ENCODE assay signal across 9 mouse cellular contexts in the genomic region with DNA sequence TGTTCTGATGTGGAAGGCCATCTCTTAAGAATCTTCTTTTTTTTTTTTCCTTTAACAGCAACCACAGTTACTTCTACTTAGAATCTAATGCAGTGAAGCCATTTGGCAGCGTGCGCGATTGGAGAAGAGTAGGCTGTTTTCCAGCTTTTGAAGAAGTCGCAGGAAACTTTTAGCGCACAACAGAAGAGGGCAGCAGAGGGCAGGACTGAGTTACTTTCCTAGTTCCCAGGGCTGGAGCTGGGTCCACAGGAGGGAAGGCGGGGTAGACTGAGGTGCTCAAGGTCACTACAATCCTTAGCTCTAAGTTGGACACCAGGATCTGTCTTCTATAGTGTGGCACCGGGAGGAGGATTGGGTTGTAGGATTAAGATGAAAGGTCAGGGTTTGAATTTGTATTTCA. TPM values are rescaled to one million over a fixed set of nuclear protein-coding genes. Genes with fewer than 3 reads are reported as not detected.
DNase-seq lines count a peak whose midpoint lies in the region.
"Had no signal": no experiment of that assay in that cellular context is flagged by ENCODE, and none has a peak within 500 bp of the region (broad histone marks: within the 10 kb centered on the region; RNA-seq: fewer than 3 reads in every experiment).

No protein-coding gene starts in this region.

- peak; percentile 60 to 74 for DNase-seq in heart, postnatal 10 days
- DNase-seq in heart, embryonic 10.5 days (ENCODE audit: low spot score) = no peak
- DNase-seq in 3T3-L1 (ENCODE audit: low read depth, low spot score) (peak; percentile 55), R1 (ENCODE audit: low read depth, low spot score) (peak; percentile 69)
- DNase-seq in embryo, embryonic 11.5 days (ENCODE audit: low read depth, low spot score) = peak; percentile 30
- DNase-seq in layer of hippocampus, postnatal 25 days (ENCODE audit: extremely low spot score in 1 of 2, low spot score in 1 of 2) = peak; percentile 32 to 66
- peak; percentile 58 for DNase-seq in retina, postnatal 1 day
- no peak for DNase-seq in T-cell, adult 2 months (ENCODE audit: low spot score)

- H3K36me3 ChIP-seq in heart, embryonic 10.5 days = peaks cover 5% of the 10 kb centered on the region

- H3K4me1 ChIP-seq in heart, embryonic 10.5 days = no peaks in the 10 kb centered on the region

- intact Hi-C loops in heart, postnatal 10 days (cut with DNase I) = loop anchor here (2.0 to 5.0 kb wide), 3 partner anchors 89 to 324 kb away; partner anchors contain the start of gene Ube2t

- no peaks in the 10 kb centered on the region for H3K9me3 ChIP-seq in heart, embryonic 10.5 days
- H3K9me3 ChIP-seq: hindbrain, embryonic 15.5 days had no signal

- peaks cover 29% of the 10 kb centered on the region for H3K27me3 ChIP-seq in heart, embryonic 10.5 days (ENCODE audit: insufficient read depth, poor library complexity, severe bottlenecking)
- H3K27me3 ChIP-seq: hindbrain, embryonic 15.5 days had no signal

- WGBS in heart, embryonic 10.5 days = 35% methylated on average over 7 of the region's 7 CpGs

- H3K27ac ChIP-seq in heart, embryonic 10.5 days = no peak overlapping the region
- H3K27ac ChIP-seq: hindbrain, embryonic 15.5 days had no signal

- H3K4me3 ChIP-seq in heart, embryonic 10.5 days = no peak overlapping the region
- H3K4me3 ChIP-seq: hindbrain, embryonic 15.5 days had no signal

RNA-seq across cellular contexts. Expression of gene Syt2, which starts 8.0 kb away (rescaled TPM):
- under 1 TPM in 1 of 2 experiments, not detected in 1; 0.31 TPM for total RNA-seq in heart, postnatal 10 days (2021)
- 0.12 and 0.29 TPM in 2 replicates for polyA plus RNA-seq in heart, embryonic 10.5 days (2016; fragmentation: Nextera tagmentation; extraction: Ambion mirVana)
- 10 to 100 TPM; 22.2 to 23.6 TPM for total RNA-seq in layer of hippocampus, postnatal 25 days (2021)

Comparison
In these comparisons a context has a peak if more than half of its experiments do, and no peak if none do; other contexts are left out.
1. DNase-seq: peak in heart, postnatal 10 days (2 of 2), 3T3-L1 (single experiment), R1 (single experiment), embryo, embryonic 11.5 days (single experiment), layer of hippocampus, postnatal 25 days (2 of 2) and retina, postnatal 1 day (single experiment); none in heart, embryonic 10.5 days (single experiment) and T-cell, adult 2 months (single experiment).
2. RNA of gene Syt2, which starts 8.0 kb away (total RNA-seq): 22.2 to 23.6 TPM in layer of hippocampus, postnatal 25 days; 0.31 TPM in heart, postnatal 10 days; every median in the first group is over 10 times any median in the second.